In genomic region chr10:79417142-79417771, GRCm38 (mm10) we compare ENCODE assay signal across 11 mouse cellular contexts. TPM values are rescaled to one million over a fixed set of nuclear protein-coding genes. Genes with fewer than 3 reads are reported as not detected.
DNase-seq lines count a peak whose midpoint lies in the region; ATAC-seq lines count a peak whose summit lies in the region.
"Had no signal": no experiment of that assay in that cellular context is flagged by ENCODE, and none has a peak within 500 bp of the region (broad histone marks: within the 10 kb centered on the region; RNA-seq: fewer than 3 reads in every experiment).

No protein-coding gene starts in this region.

- H3K9me3 ChIP-seq in liver, embryonic 13.5 days (replicated peaks) = peaks cover 17% of the 10 kb centered on the region
- H3K9me3 ChIP-seq in stomach, embryonic 16.5 days (replicated peaks; ENCODE audit: control insufficient read depth, low read length) = no peaks in the 10 kb centered on the region
- H3K9me3 ChIP-seq in forebrain, embryonic 15.5 days = no peaks in the 10 kb centered on the region

- H3K9ac ChIP-seq in liver, embryonic 13.5 days = no peak overlapping the region
- H3K9ac ChIP-seq in stomach, embryonic 16.5 days (ENCODE audit: low read length) = no peak overlapping the region
- H3K9ac ChIP-seq in forebrain, embryonic 15.5 days (replicated peaks) = no peak overlapping the region

- no peak overlapping the region for H3K27ac ChIP-seq in liver, embryonic 13.5 days
- no peak overlapping the region for H3K27ac ChIP-seq in stomach, embryonic 16.5 days (ENCODE audit: low read length)
- no peak overlapping the region for H3K27ac ChIP-seq in forebrain, embryonic 15.5 days (replicated peaks)

- H3K4me2 ChIP-seq in liver, embryonic 13.5 days = peak overlapping the region; percentile 19; the same call in 1 of the 2 replicates
- H3K4me2 ChIP-seq in stomach, embryonic 16.5 days (ENCODE audit: low read depth, low read length) = no peak overlapping the region
- H3K4me2 ChIP-seq in forebrain, embryonic 15.5 days (replicated peaks) = no peak overlapping the region

- whole genome bisulfite sequencing in liver, embryonic 13.5 days (ENCODE audit: insufficient replicate concordance) = 60% methylated on average over 24 of the region's 24 CpGs
- 78% methylated on average over 24 of the region's 24 CpGs for WGBS in stomach, embryonic 16.5 days
- WGBS in forebrain, embryonic 15.5 days = 95% methylated on average over 24 of the region's 24 CpGs

- DNase-seq in ovary, postnatal 36 days (ENCODE audit: low spot score) = peak; percentile 7
- no peak for DNase-seq in ovary, postnatal 10 days (ENCODE audit: low spot score)
- DNase-seq in adrenal gland, postnatal 36 days = peak; percentile 26
- no peak for DNase-seq in liver, embryonic 13.5 days
- no peak for DNase-seq in cerebellum, postnatal 4 days (ENCODE audit: low spot score in 2 of 2)
- DNase-seq in cerebellum, postnatal 10 days = no peak

- peak overlapping the region; percentile 32 for H3K4me3 ChIP-seq in liver, embryonic 13.5 days (replicated peaks)
- H3K4me3 ChIP-seq in stomach, embryonic 16.5 days (replicated peaks; ENCODE audit: low read length) = peak overlapping the region; percentile 11; the same call in 1 of the 2 replicates
- no peak overlapping the region for H3K4me3 ChIP-seq in forebrain, embryonic 15.5 days

- H3K4me1 ChIP-seq in liver, embryonic 13.5 days (replicated peaks) = no peaks in the 10 kb centered on the region
- H3K4me1 ChIP-seq in stomach, embryonic 16.5 days (ENCODE audit: control insufficient read depth, insufficient read depth, low read length) = no peaks in the 10 kb centered on the region
- no peaks in the 10 kb centered on the region for H3K4me1 ChIP-seq in forebrain, embryonic 15.5 days

- ATAC-seq in liver, embryonic 13.5 days (ENCODE audit: low read depth) = no peak
- ATAC-seq in stomach, embryonic 16.5 days (ENCODE audit: insufficient read depth, low FRiP score) = no peak
- no peak for ATAC-seq in forebrain, embryonic 15.5 days (replicated peaks)
- ATAC-seq: forebrain, embryonic 14.5 days; midbrain, embryonic 16.5 days had no signal

- no peaks in the 10 kb centered on the region for H3K36me3 ChIP-seq in liver, embryonic 13.5 days
- H3K36me3 ChIP-seq in stomach, embryonic 16.5 days (ENCODE audit: control insufficient read depth, insufficient read depth, low read length) = no peaks in the 10 kb centered on the region
- H3K36me3 ChIP-seq in forebrain, embryonic 15.5 days = no peaks in the 10 kb centered on the region

- H3K27me3 ChIP-seq in liver, embryonic 13.5 days = no peaks in the 10 kb centered on the region
- H3K27me3 ChIP-seq in stomach, embryonic 16.5 days (ENCODE audit: control insufficient read depth, insufficient read depth, low read length) = no peaks in the 10 kb centered on the region
- H3K27me3 ChIP-seq in forebrain, embryonic 15.5 days = no peaks in the 10 kb centered on the region

RNA-seq across cellular contexts. Expression of gene Vmn2r83, which starts 51.3 kb away (rescaled TPM):
- total RNA-seq in adrenal gland, postnatal 36 days (2021) = not detected
- not detected in 2 replicates for polyA plus RNA-seq in liver, embryonic 13.5 days (2015; fragmentation: Nextera tagmentation; extraction: Ambion mirVana)
- polyA plus RNA-seq in stomach, embryonic 16.5 days (2015; fragmentation: Nextera tagmentation; extraction: Ambion mirVana) = not detected in 2 replicates
- polyA plus RNA-seq in forebrain, embryonic 15.5 days (2015; fragmentation: Nextera tagmentation; extraction: Ambion mirVana) = not detected in 2 replicates
- total RNA-seq: layer of hippocampus, adult 18-20 months had no signal
- polyA plus RNA-seq: forebrain, embryonic 14.5 days; midbrain, embryonic 16.5 days had no signal

Comparison
In these comparisons a context has a peak if more than half of its experiments do, and no peak if none do; other contexts are left out.
1. DNase-seq: peak in ovary, postnatal 36 days (single experiment) and adrenal gland, postnatal 36 days (2 of 2); none in ovary, postnatal 10 days (single experiment), liver, embryonic 13.5 days (single experiment), cerebellum, postnatal 4 days (0 of 2) and cerebellum, postnatal 10 days (0 of 2).